Mouse (Mus musculus) limb, embryonic 14.5 days (tissue): ENCODE data around the gene BC048403. TPM values are rescaled to one million over a fixed set of nuclear protein-coding genes. Genes with fewer than 3 reads are reported as not detected.

Experiments used
- ATAC-seq: fragments of 200-750 bp; cut with Nextera tagmentation; 2 replicates; pipeline ENCODE4 v1.8.0; 2017; ENCODE audit warnings: low read depth, moderate number of reproducible peaks, moderate TSS enrichment; ENCODE audit not compliant: low FRiP score
- DNase-seq: peaks from one replicate; pipeline ENCODE4 v3.0.0-alpha.2; 2015; ENCODE audit warnings: low spot score
- H3K27ac ChIP-seq: fragments of 300-500 bp; sonication (generic); replicated peaks from 2 replicates; pipeline ENCODE4 v1.5.1; 2014; ENCODE audit warnings: low read depth, mild to moderate bottlenecking, low read length, moderate library complexity, mixed read lengths
- H3K27me3 ChIP-seq: fragments of 300-500 bp; sonication (generic); 2 replicates; pipeline ENCODE4 v1.6.1; 2014; ENCODE audit warnings: low read length, mixed read lengths; ENCODE audit not compliant: control insufficient read depth, insufficient read depth
- H3K36me3 ChIP-seq: fragments of 300-500 bp; sonication (generic); 2 replicates; pipeline ENCODE4 v1.6.1; 2014; ENCODE audit warnings: mild to moderate bottlenecking, low read length, moderate library complexity, mixed read lengths; ENCODE audit not compliant: control insufficient read depth, insufficient read depth
- H3K4me1 ChIP-seq: fragments of 300-500 bp; sonication (generic); 2 replicates; pipeline ENCODE4 v1.6.1; 2014; ENCODE audit warnings: antibody characterized with exemption, low read length, mixed read lengths; ENCODE audit not compliant: control insufficient read depth, insufficient read depth
- H3K4me2 ChIP-seq: fragments of 300-500 bp; sonication (generic); replicated peaks from 2 replicates; pipeline ENCODE4 v1.6.1; 2014; ENCODE audit warnings: low read depth, mild to moderate bottlenecking, low read length, moderate library complexity; ENCODE audit not compliant: severe bottlenecking
- H3K4me3 ChIP-seq: fragments of 300-500 bp; sonication (generic); replicated peaks from 2 replicates; pipeline ENCODE4 v1.5.1; 2014; ENCODE audit warnings: low read length
- H3K9ac ChIP-seq: fragments of 300-500 bp; sonication (generic); 2 replicates; pipeline ENCODE4 v1.6.1; 2014; ENCODE audit warnings: mild to moderate bottlenecking, low read depth, low read length, moderate library complexity; ENCODE audit not compliant: severe bottlenecking
- H3K9me3 ChIP-seq: fragments of 300-500 bp; sonication (generic); 2 replicates; pipeline ENCODE4 v1.6.1; 2016; ENCODE audit warnings: low read length; ENCODE audit not compliant: control insufficient read depth
- POLR2A ChIP-seq: fragments of 200-500 bp; IDR thresholded peaks from 2 replicates; pipeline ENCODE4 v1.8.0; 2012; ENCODE audit warnings: inconsistent platforms, mild to moderate bottlenecking, moderate library complexity, borderline replicate concordance; ENCODE audit not compliant: insufficient read depth, insufficient read length; ENCODE audit errors: extremely low read depth
- WGBS: fragments of 180-500 bp; shearing (Covaris S2); extraction: QIAGEN DNeasy Blood & Tissue Kit; methylation state at CpG from one replicate; pipeline ENCODE4 v1.1.7; 2014; 5-methylcytosine and 5-hydroxymethylcytosine counted together
- polyA plus RNA-seq, 2 experiments: library from polyadenylated mRNA; depleted of rRNA in 1 of 2; stranded (reverse) in 1 of 2; unstranded in 1 of 2; fragments of >200 nt; fragmentation: Nextera tagmentation in 1 of 2; extraction: Ambion mirVana in 1 of 2; gene quantifications; 2 replicates each; pipeline versions ENCODE4 v1.2.1 to v1.2.3; 2012 to 2014

Gene BC048403
- polyA plus RNA-seq, 2 experiments, result 3.9 to 5.5 TPM

DNA sequence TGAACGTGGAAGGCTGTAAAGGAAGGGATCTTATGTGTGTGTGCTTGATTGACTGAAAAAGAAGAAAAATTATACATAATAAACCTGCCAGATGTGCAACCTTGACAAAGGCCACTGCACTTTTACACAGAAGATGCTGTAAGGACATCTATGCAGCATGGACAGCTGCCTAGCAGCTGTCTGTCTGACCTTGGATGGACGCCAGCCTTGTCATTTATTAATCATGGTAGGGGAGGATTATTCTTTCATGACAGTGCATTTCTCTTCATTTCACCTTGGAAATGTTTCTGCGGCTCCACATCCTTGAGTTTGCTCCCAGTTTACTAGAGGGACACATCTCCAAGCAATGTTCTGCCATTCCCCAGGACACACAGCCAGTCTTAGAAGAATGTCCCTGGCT is 48.8 kb downstream of the BC048403 start:
- no peak for TF ChIP-seq POLR2A
- 85% methylated on average over 3 of the region's 3 CpGs for WGBS

DNA sequence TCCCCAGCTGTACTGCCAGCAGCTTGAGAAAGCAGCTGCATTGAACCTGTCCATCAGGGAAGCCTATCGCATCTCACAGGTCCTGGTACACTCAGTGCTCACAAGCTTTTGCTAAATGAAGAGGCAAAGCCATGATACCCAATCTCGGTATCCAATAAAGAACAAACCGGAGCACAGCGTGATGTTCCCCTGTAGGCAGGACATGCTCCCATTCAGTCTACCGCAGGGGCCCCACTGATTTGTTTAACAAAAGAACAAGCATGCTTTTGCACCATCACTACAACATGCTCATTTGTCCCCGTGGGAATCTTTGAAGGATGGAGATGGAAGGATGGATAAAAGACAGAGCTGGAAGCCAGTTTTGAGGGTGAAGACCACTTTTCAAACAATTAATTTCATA is 50.3 kb downstream of the BC048403 start:
- DNase-seq, result no peak
- TF ChIP-seq POLR2A, result no peak
- Histone ChIP-seq H3K4me1 (no peaks in the 10 kb centered on the region), H3K9ac (no peak overlapping the region), H3K9me3 (no peaks in the 10 kb centered on the region), H3K36me3 (peaks cover 25% of the 10 kb centered on the region), H3K27me3 (no peaks in the 10 kb centered on the region), H3K4me3 (no peak overlapping the region), H3K27ac (no peak overlapping the region), H3K4me2 (no peak overlapping the region)
- 80% methylated on average over 6 of the region's 6 CpGs for WGBS
- no peak for ATAC-seq

More for the DNA sequence above, 48.8 kb downstream of the BC048403 start:
- Histone ChIP-seq H3K4me3 (no peak overlapping the region), H3K27me3 (no peaks in the 10 kb centered on the region), H3K9me3 (0 out of 2 replicates have a peak, but pooled peaks cover 4% of the 10 kb centered on the region), H3K4me2 (no peak overlapping the region), H3K4me1 (no peaks in the 10 kb centered on the region), H3K36me3 (peaks cover 31% of the 10 kb centered on the region), H3K27ac (no peak overlapping the region), H3K9ac (no peak overlapping the region)
- ATAC-seq (no peak), DNase-seq (no peak)

DNA sequence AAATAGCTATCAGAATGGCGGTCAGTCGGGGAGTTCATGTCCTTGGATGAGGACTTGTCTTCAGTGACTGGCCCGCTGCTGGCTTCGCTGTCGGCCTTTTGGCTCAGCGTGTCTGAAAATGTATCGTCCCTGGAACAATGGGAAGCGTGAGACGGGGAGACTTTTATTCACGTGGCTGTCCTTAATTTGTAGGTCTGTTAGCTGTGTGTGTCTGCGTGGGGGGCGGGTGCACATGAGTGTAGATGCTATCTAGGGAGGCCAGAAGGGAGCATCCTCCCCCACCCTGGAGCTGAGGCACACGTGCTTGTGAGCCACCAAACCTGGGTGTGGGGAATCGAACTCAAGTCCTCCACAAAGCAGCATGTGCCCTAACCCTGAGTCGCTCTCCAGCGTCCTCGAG is 52.9 kb downstream of the BC048403 start:
- no peak overlapping the region for H3K4me2 ChIP-seq
- 94% methylated on average over 17 of the region's 17 CpGs for WGBS
- DNase-seq (no peak), ATAC-seq (no peak)
- H3K27ac ChIP-seq, result no peak overlapping the region
- no peak overlapping the region for H3K9ac ChIP-seq
- H3K4me3 ChIP-seq, result no peak overlapping the region
- no peaks in the 10 kb centered on the region for H3K4me1 ChIP-seq
- H3K27me3 ChIP-seq, result no peaks in the 10 kb centered on the region
- H3K9me3 ChIP-seq, result no peaks in the 10 kb centered on the region
- H3K36me3 ChIP-seq, result peaks cover 24% of the 10 kb centered on the region
- TF ChIP-seq POLR2A, result no peak

DNA sequence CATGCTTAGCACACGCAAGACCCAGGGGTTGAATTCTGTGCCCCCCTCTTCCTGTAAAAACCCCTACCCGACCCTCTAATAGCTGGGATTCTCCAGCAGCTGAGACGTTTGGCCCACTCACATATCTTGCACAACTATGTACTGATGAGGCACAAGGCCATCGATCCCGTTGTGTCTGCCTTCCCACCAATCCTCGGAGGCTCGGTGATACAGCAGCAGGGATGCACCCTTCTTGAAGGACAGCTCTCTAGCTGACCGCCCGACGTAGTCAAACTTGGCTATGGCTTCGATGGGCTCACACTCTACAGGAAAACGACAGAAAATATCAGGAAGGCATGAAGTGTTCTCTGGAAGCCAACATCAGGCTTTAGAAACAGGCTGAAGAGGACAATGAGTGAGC is 54.7 kb downstream of the BC048403 start:
- no peak overlapping the region for H3K4me3 ChIP-seq
- no peaks in the 10 kb centered on the region for H3K27me3 ChIP-seq
- 90% methylated on average over 12 of the region's 12 CpGs for WGBS
- no peaks in the 10 kb centered on the region for H3K4me1 ChIP-seq
- no peak overlapping the region for H3K9ac ChIP-seq
- H3K27ac ChIP-seq, result no peak overlapping the region
- DNase-seq (no peak), ATAC-seq (no peak)
- no peak overlapping the region for H3K4me2 ChIP-seq
- no peak for TF ChIP-seq POLR2A
- H3K36me3 ChIP-seq, result peaks cover 33% of the 10 kb centered on the region
- H3K9me3 ChIP-seq, result no peaks in the 10 kb centered on the region

DNA sequence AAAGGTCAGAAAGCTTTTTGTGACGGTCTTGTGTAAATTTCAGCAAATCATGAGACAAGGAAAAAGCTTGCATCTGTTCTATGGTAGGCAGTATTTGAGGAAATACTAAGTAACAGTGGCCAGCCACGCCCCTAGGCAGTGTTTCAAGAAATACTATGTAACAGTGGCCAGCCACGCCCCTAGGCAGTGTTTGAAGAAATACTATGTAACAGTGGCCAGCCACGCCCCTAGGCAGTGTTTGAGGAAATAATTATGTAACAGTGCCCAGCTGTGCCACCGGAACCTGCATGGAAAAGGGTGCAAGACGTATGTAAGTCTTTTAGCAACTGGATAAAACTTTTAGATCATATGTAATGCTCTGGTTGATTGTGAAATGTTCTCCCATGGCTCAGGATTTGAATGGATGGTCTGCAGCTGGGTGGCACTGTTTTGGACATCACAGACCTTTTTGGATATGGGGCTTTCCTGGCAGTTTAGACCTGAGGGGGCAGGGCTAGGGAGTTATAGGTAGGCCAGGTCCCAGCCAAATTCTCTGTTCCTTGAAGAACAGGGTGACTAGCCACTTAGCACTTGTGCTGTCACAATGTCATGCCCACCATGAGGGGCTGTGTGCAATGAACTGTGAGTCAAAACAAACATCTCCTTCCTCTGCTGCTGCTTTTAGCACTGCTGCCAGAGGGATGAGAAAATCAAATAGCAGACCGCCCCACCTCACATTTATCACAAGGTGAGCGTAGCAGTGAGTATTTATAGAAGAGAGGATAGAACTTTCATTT is 56.5 kb downstream of the BC048403 start:
- DNase-seq (no peak), ATAC-seq (no peak)
- Histone ChIP-seq H3K27me3 (no peaks in the 10 kb centered on the region), H3K4me3 (no peak overlapping the region), H3K4me1 (no peaks in the 10 kb centered on the region), H3K36me3 (peaks cover 37% of the 10 kb centered on the region), H3K27ac (no peak overlapping the region), H3K4me2 (no peak overlapping the region), H3K9ac (no peak overlapping the region), H3K9me3 (no peaks in the 10 kb centered on the region)
- TF ChIP-seq POLR2A, result no peak
- 67% methylated on average over 8 of the region's 8 CpGs for WGBS
